Mouse (Mus musculus) kidney, postnatal 0 days (tissue): ENCODE data around the gene Agps. TPM values are rescaled to one million over a fixed set of nuclear protein-coding genes. Genes with fewer than 3 reads are reported as not detected.

Experiments
- ATAC-seq: fragments of 200-750 bp; cut with Nextera tagmentation; replicated peaks from 2 replicates; pipeline ENCODE4 v1.8.0; 2017; ENCODE audit warnings: low read depth, moderate number of reproducible peaks, moderate TSS enrichment, moderate library complexity; ENCODE audit not compliant: low FRiP score
- DNase-seq: peaks from one replicate; pipeline ENCODE4 v3.0.0-alpha.2; 2016; ENCODE audit warnings: low spot score
- H3K27ac ChIP-seq: fragments of 300-500 bp; sonication (generic); 2 replicates; pipeline ENCODE4 v1.5.1; 2014; ENCODE audit warnings: mild to moderate bottlenecking
- H3K27me3 ChIP-seq: fragments of 300-500 bp; sonication (generic); 2 replicates; pipeline ENCODE4 v1.6.1; 2014; ENCODE audit warnings: low read length, mixed read lengths; ENCODE audit not compliant: insufficient read depth
- H3K36me3 ChIP-seq: fragments of 300-500 bp; sonication (generic); 2 replicates; pipeline ENCODE4 v1.6.1; 2014; ENCODE audit warnings: low read length, mixed read lengths; ENCODE audit not compliant: insufficient read depth
- H3K4me1 ChIP-seq: fragments of 300-500 bp; sonication (generic); replicated peaks from 2 replicates; pipeline ENCODE4 v1.6.1; 2014; ENCODE audit warnings: antibody characterized with exemption, low read length, mixed read lengths; ENCODE audit not compliant: insufficient read depth
- H3K4me2 ChIP-seq: fragments of 300-500 bp; sonication (generic); 2 replicates; pipeline ENCODE4 v1.6.1; 2014; ENCODE audit warnings: mild to moderate bottlenecking, low read length, moderate library complexity, mixed read lengths
- H3K4me3 ChIP-seq: fragments of 300-500 bp; sonication (generic); replicated peaks from 2 replicates; pipeline ENCODE4 v1.5.1; 2014; ENCODE audit warnings: low read depth, low read length
- H3K9ac ChIP-seq: fragments of 300-500 bp; sonication (generic); 2 replicates; pipeline ENCODE4 v1.6.1; 2014; ENCODE audit warnings: low read depth, low read length
- H3K9me3 ChIP-seq: fragments of 300-500 bp; sonication (generic); replicated peaks from 2 replicates; pipeline ENCODE4 v1.6.1; 2016; ENCODE audit warnings: low read length, inconsistent platforms, mixed read lengths
- CTCF ChIP-seq: IDR thresholded peaks from 2 replicates; pipeline ENCODE4 v1.5.1; 2016; ENCODE audit warnings: antibody characterized with exemption, low read depth, mild to moderate bottlenecking, moderate library complexity
- WGBS: fragments of 180-500 bp; shearing (Covaris S2); extraction: QIAGEN DNeasy Blood & Tissue Kit; methylation state at CpG from one replicate; pipeline ENCODE4 v1.1.7; 2014; 5-methylcytosine and 5-hydroxymethylcytosine counted together
- polyA plus RNA-seq: library from polyadenylated mRNA; unstranded; fragments of >200 nt; fragmentation: Nextera tagmentation; extraction: Ambion mirVana; gene quantifications from 2 replicates; pipeline ENCODE4 v1.2.1, GENCODE M21; 2015

Agps gene
- polyA plus RNA-seq, 1 experiment from 2014 or later, result 22.7 TPM

GRCm38 (mm10) chr2:75915040-75915439, 83.1 kb downstream of the Agps start:
- no peak for ATAC-seq
- Histone ChIP-seq H3K9me3 (no peaks in the 10 kb centered on the region), H3K4me3 (no peak overlapping the region), H3K27ac (no peak overlapping the region), H3K4me2 (no peak overlapping the region), H3K4me1 (no peaks in the 10 kb centered on the region), H3K36me3 (peaks cover 21% of the 10 kb centered on the region; the same call in 1 of the 2 replicates), H3K9ac (no peak overlapping the region), H3K27me3 (no peaks in the 10 kb centered on the region)
- no peak for DNase-seq
- no peak for TF ChIP-seq CTCF
- 86% methylated on average over 3 of the region's 3 CpGs for WGBS

- DNase-seq, result no peak
- WGBS, result 71% methylated on average over 4 of the region's 4 CpGs
- H3K36me3 ChIP-seq, result peaks cover 8% of the 10 kb centered on the region; the same call in 1 of the 2 replicates
- no peak overlapping the region for H3K4me3 ChIP-seq
- no peaks in the 10 kb centered on the region for H3K4me1 ChIP-seq
- no peak for TF ChIP-seq CTCF
- H3K9me3 ChIP-seq, result no peaks in the 10 kb centered on the region
- no peaks in the 10 kb centered on the region for H3K27me3 ChIP-seq
- H3K4me2 ChIP-seq, result no peak overlapping the region
- no peak for ATAC-seq
- no peak overlapping the region for H3K27ac ChIP-seq
- no peak overlapping the region for H3K9ac ChIP-seq
Observed at GRCm38 (mm10) chr2:75923807-75924340, 91.9 kb downstream of the Agps start.

- Histone ChIP-seq H3K4me3 (no peak overlapping the region), H3K27me3 (no peaks in the 10 kb centered on the region)
- WGBS, result 83% methylated on average over 5 of the region's 5 CpGs
Observed at GRCm38 (mm10) chr2:75926061-75926460, 94.1 kb downstream of the Agps start.

GRCm38 (mm10) chr2:75928011-75928410, 96.0 kb downstream of the Agps start:
- Histone ChIP-seq H3K9ac (no peak overlapping the region), H3K27ac (no peak overlapping the region), H3K36me3 (peaks cover 5% of the 10 kb centered on the region; the same call in 1 of the 2 replicates), H3K4me1 (no peaks in the 10 kb centered on the region), H3K9me3 (no peaks in the 10 kb centered on the region), H3K4me2 (no peak overlapping the region), H3K27me3 (no peaks in the 10 kb centered on the region), H3K4me3 (no peak overlapping the region)
- ATAC-seq (no peak), DNase-seq (no peak)
- WGBS, result 93% methylated on average over 3 of the region's 3 CpGs
- TF ChIP-seq CTCF, result no peak

More at GRCm38 (mm10) chr2:75926061-75926460, 94.1 kb downstream of the Agps start:
- Histone ChIP-seq H3K9ac (no peak overlapping the region), H3K4me2 (no peak overlapping the region), H3K4me1 (no peaks in the 10 kb centered on the region), H3K36me3 (peaks cover 8% of the 10 kb centered on the region; the same call in 1 of the 2 replicates), H3K27ac (no peak overlapping the region), H3K9me3 (no peaks in the 10 kb centered on the region)
- DNase-seq (no peak), ATAC-seq (no peak)
- TF ChIP-seq CTCF, result no peak

- peaks cover 5% of the 10 kb centered on the region; the same call in 1 of the 2 replicates for H3K36me3 ChIP-seq
- DNase-seq (no peak), ATAC-seq (no peak)
- no peak overlapping the region for H3K9ac ChIP-seq
- no peak overlapping the region for H3K4me3 ChIP-seq
- TF ChIP-seq CTCF, result no peak
- H3K9me3 ChIP-seq, result no peaks in the 10 kb centered on the region
- H3K27ac ChIP-seq, result no peak overlapping the region
- no peak overlapping the region for H3K4me2 ChIP-seq
- H3K27me3 ChIP-seq, result no peaks in the 10 kb centered on the region
- WGBS, result 98% methylated on average over 2 of the region's 2 CpGs
- H3K4me1 ChIP-seq, result no peaks in the 10 kb centered on the region
Observed at GRCm38 (mm10) chr2:75929141-75929540, 97.2 kb downstream of the Agps start.

- H3K9ac ChIP-seq, result no peak overlapping the region
- no peaks in the 10 kb centered on the region for H3K4me1 ChIP-seq
- H3K36me3 ChIP-seq, result peaks cover 5% of the 10 kb centered on the region; the same call in 1 of the 2 replicates
- no peak overlapping the region for H3K4me3 ChIP-seq
- H3K9me3 ChIP-seq, result no peaks in the 10 kb centered on the region
- no peak overlapping the region for H3K4me2 ChIP-seq
- no peak overlapping the region for H3K27ac ChIP-seq
- TF ChIP-seq CTCF, result no peak
- no peak for DNase-seq
- no peak for ATAC-seq
- 87% methylated on average over 6 of the region's 6 CpGs for WGBS
- H3K27me3 ChIP-seq, result no peaks in the 10 kb centered on the region
Observed at GRCm38 (mm10) chr2:75929786-75930444, 97.9 kb downstream of the Agps start.

- H3K27me3 ChIP-seq, result no peaks in the 10 kb centered on the region
- H3K36me3 ChIP-seq, result peaks cover 5% of the 10 kb centered on the region; the same call in 1 of the 2 replicates
- no peak overlapping the region for H3K27ac ChIP-seq
- H3K4me1 ChIP-seq, result no peaks in the 10 kb centered on the region
- 81% methylated on average over 2 of the region's 2 CpGs for WGBS
- no peaks in the 10 kb centered on the region for H3K9me3 ChIP-seq
- no peak for TF ChIP-seq CTCF
- no peak overlapping the region for H3K4me3 ChIP-seq
- H3K4me2 ChIP-seq, result no peak overlapping the region
- no peak overlapping the region for H3K9ac ChIP-seq
- no peak for DNase-seq
- ATAC-seq, result no peak
Observed at GRCm38 (mm10) chr2:75930941-75931340, 99.0 kb downstream of the Agps start.
